Mouse (Mus musculus) liver, adult 2 months (tissue): ENCODE measurements around the gene Kif14. TPM values are rescaled to one million over a fixed set of nuclear protein-coding genes. Genes with fewer than 3 reads are reported as not detected.

ENCODE experiments used
- DNase-seq: peaks from one replicate; pipeline ENCODE4 v3.0.0-alpha.2; 2011; ENCODE audit warnings: low read depth, low spot score; ENCODE audit errors: extremely low read depth
- H3K27ac ChIP-seq: fragments of 200-500 bp; replicated peaks from 2 replicates; pipeline ENCODE4 v1.5.1; 2012; ENCODE audit warnings: low read depth, mild to moderate bottlenecking, control low read depth, inconsistent platforms, low read length; ENCODE audit not compliant: insufficient read depth
- H3K27me3 ChIP-seq: fragments of 200-500 bp; 2 replicates; pipeline ENCODE4 v1.6.1; 2012; ENCODE audit warnings: mild to moderate bottlenecking, moderate library complexity, low read length, inconsistent platforms; ENCODE audit not compliant: control insufficient read depth, insufficient read depth
- H3K36me3 ChIP-seq: fragments of 200-500 bp; 2 replicates; pipeline ENCODE4 v1.6.1; 2012; ENCODE audit warnings: low read length, inconsistent platforms; ENCODE audit not compliant: control insufficient read depth, insufficient read depth
- H3K4me1 ChIP-seq: fragments of 200-500 bp; 2 replicates; pipeline ENCODE4 v1.6.1; 2011; ENCODE audit warnings: low read length; ENCODE audit not compliant: control insufficient read depth, insufficient read depth
- H3K4me3 ChIP-seq: fragments of 200-500 bp; 2 replicates; pipeline ENCODE4 v1.5.1; 2011; ENCODE audit warnings: low read depth, mild to moderate bottlenecking, control low read depth, low read length, moderate library complexity; ENCODE audit not compliant: insufficient read depth
- H3K79me2 ChIP-seq: fragments of 200-500 bp; 2 replicates; pipeline ENCODE4 v1.6.1; 2012; ENCODE audit warnings: inconsistent platforms, mild to moderate bottlenecking, low read length, moderate library complexity; ENCODE audit not compliant: control insufficient read depth, insufficient read depth
- H3K9ac ChIP-seq: fragments of 200-500 bp; 2 replicates; pipeline ENCODE4 v1.6.1; 2012; ENCODE audit warnings: low read depth, mild to moderate bottlenecking, control low read depth, inconsistent platforms, low read length
- CTCF ChIP-seq: fragments of 200-500 bp; IDR thresholded peaks from 2 replicates; pipeline ENCODE4 v1.5.1; 2011; ENCODE audit warnings: low read depth, low read length, control low read depth
- POLR2A ChIP-seq: fragments of 200-500 bp; IDR thresholded peaks from 2 replicates; pipeline ENCODE4 v1.6.1; 2011; ENCODE audit warnings: low read length, control low read depth; ENCODE audit not compliant: insufficient read depth; ENCODE audit errors: extremely low read depth
- WGBS: fragments of 180-500 bp; shearing (Covaris S2); methylation state at CpG from one replicate; pipeline ENCODE4 v1.1.7; 2018; 5-methylcytosine and 5-hydroxymethylcytosine counted together
- polyA plus RNA-seq: library from polyadenylated mRNA; depleted of rRNA; stranded (reverse); fragments of >200 nt; gene quantifications from 2 replicates; pipeline ENCODE4 v1.2.3, GENCODE M21; 2012
- total RNA-seq: library from RNA; depleted of rRNA; stranded (reverse); fragments of >200 nt; gene quantifications from 2 replicates; pipeline ENCODE4 v1.2.3, GENCODE M21; 2014

Kif14 gene
- total and polyA plus RNA-seq, 2 experiments: 0.02 to 0.09 TPM

- peak; percentile 31 for DNase-seq
These were observed 103.1 kb downstream of the Kif14 start for GRCm38 (mm10) chr1:136569206-136569605.

DNA sequence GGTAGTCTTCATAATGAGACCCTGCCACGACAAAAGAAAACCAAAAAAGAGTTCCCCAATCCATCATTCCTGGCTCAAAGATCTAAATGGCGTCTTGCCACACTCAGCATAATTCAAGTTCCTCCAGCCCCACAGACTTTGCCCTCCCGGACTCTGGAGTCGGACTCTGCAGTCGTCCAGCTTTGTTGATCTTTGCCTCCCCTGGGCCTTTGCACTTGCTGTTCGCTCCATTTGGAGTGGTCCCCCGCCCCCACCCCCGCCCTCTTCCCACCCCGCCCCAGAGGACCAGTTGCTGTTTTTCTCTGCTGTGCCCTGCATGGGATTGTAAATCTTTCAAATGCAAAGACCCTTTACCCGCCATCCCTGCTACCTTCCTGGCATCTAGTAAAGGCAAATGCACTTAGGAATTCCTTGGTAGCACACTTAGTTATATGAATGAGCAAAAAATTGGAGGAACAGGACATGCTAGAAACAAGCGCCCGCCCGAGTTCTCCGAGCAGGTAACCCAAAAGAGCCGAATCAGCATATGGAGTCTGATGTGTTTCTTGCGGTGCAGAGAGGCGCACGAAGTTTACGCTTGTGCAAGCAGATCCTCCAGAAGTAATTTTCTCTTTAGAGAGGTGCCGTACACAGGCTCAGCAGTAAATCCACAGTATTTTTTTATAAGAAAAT, 103.6 kb downstream of the Kif14 start:
- TF ChIP-seq POLR2A (no peak), CTCF (no peak)
- peak; percentile 82 for DNase-seq

More at GRCm38 (mm10) chr1:136569206-136569605, 103.1 kb downstream of the Kif14 start:
- 76% methylated on average over 8 of the region's 8 CpGs for WGBS
- no peaks in the 10 kb centered on the region for H3K36me3 ChIP-seq
- H3K27me3 ChIP-seq: no peaks in the 10 kb centered on the region
- H3K4me3 ChIP-seq: no peak overlapping the region
- no peak for TF ChIP-seq POLR2A
- no peaks in the 10 kb centered on the region for H3K79me2 ChIP-seq
- no peak overlapping the region for H3K9ac ChIP-seq
- H3K27ac ChIP-seq: 0 out of 2 replicates have a peak overlapping the region, but pooled peaks have one; percentile 22
- H3K4me1 ChIP-seq: no peaks in the 10 kb centered on the region

DNA sequence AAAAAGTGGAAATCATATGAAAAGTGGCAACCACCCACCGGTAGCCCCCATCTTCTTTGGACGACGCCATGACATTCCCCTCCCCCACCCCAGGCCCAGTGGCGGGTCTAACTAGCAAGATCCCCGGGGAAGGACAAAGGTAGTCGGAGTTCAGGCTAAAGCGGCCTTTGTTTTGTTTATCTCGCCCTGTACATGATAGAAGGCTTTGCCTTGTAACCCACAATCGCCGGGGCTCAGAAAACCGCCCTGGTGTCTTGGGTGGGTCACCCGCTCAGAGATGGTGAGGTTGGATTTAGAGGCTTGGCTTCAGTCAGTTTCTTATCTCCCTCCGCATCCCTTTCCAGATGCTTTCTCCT, 104.1 kb downstream of the Kif14 start:
- H3K36me3 ChIP-seq: no peaks in the 10 kb centered on the region
- no peaks in the 10 kb centered on the region for H3K4me1 ChIP-seq
- WGBS: 44% methylated on average over 13 of the region's 13 CpGs
- 0 out of 2 replicates have a peak overlapping the region, but pooled peaks have one; percentile 4 for H3K27ac ChIP-seq
- no peaks in the 10 kb centered on the region for H3K27me3 ChIP-seq
- no peak overlapping the region for H3K4me3 ChIP-seq
- TF ChIP-seq CTCF (no peak), POLR2A (no peak)
- DNase-seq: no peak
- no peaks in the 10 kb centered on the region for H3K79me2 ChIP-seq
- H3K9ac ChIP-seq: no peak overlapping the region

More for the DNA sequence above, 103.6 kb downstream of the Kif14 start:
- Histone ChIP-seq H3K27me3 (no peaks in the 10 kb centered on the region), H3K79me2 (no peaks in the 10 kb centered on the region), H3K36me3 (no peaks in the 10 kb centered on the region), H3K4me3 (no peak overlapping the region), H3K4me1 (no peaks in the 10 kb centered on the region), H3K9ac (no peak overlapping the region), H3K27ac (0 out of 2 replicates have a peak overlapping the region, but pooled peaks have one; percentile 22)
- 56% methylated on average over 20 of the region's 20 CpGs for WGBS

DNA sequence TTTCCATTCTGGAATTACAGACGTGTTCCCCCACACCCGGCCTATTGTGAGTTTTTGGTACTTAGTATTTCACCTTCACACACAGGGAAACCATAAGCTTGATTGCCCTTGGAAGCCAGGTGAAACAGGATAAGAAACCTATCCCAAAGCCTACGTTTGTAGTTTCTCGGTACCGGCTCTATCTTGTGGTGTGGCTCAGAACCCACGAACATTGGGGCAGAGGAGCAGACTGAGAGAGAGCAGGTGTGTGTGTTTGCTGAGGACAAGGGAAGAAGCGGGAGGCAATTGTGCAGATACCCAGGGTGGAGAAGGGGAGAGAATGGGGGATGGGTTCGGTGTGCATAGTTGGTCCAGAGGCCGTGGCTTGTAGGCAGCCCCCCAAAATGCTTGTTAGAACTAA, 104.8 kb downstream of the Kif14 start:
- Histone ChIP-seq H3K27me3 (no peaks in the 10 kb centered on the region), H3K79me2 (no peaks in the 10 kb centered on the region), H3K36me3 (no peaks in the 10 kb centered on the region), H3K9ac (no peak overlapping the region), H3K4me1 (no peaks in the 10 kb centered on the region), H3K4me3 (no peak overlapping the region), H3K27ac (no peak overlapping the region)
- 94% methylated on average over 9 of the region's 9 CpGs for WGBS
- TF ChIP-seq CTCF (no peak), POLR2A (no peak)
- no peak for DNase-seq

DNA sequence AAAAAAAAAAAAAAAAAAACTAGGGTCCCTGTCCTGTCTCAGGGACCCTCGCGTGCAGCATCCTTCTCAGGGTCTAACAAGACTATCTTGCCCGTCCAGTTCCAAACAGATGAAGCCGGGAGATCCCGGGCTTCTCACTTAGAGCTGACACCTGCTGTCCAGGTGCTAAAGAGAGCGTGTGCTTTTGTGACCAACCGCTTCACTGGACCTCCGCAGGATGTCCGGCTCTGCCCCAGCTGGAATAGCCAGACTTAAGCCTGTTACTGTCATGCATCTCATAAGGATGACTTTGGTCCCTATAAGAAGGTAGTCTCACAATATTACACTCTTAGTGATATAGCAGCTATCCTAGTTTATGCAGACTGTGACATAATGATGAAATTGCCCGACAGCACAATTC, 105.4 kb downstream of the Kif14 start:
- no peak overlapping the region for H3K9ac ChIP-seq
- H3K4me3 ChIP-seq: no peak overlapping the region
- no peaks in the 10 kb centered on the region for H3K27me3 ChIP-seq
- no peak for TF ChIP-seq POLR2A
- WGBS: 96% methylated on average over 10 of the region's 10 CpGs
- no peak overlapping the region for H3K27ac ChIP-seq
- H3K4me1 ChIP-seq: no peaks in the 10 kb centered on the region
- H3K79me2 ChIP-seq: no peaks in the 10 kb centered on the region
- no peak for DNase-seq
- H3K36me3 ChIP-seq: no peaks in the 10 kb centered on the region

- no peak overlapping the region for H3K27ac ChIP-seq
- H3K4me1 ChIP-seq: no peaks in the 10 kb centered on the region; the same call in 1 of the 2 replicates
- no peak for DNase-seq
- no peaks in the 10 kb centered on the region for H3K36me3 ChIP-seq
- no peak for TF ChIP-seq CTCF
- no peak for TF ChIP-seq POLR2A
- WGBS: 36% methylated on average over 16 of the region's 16 CpGs
- no peaks in the 10 kb centered on the region for H3K27me3 ChIP-seq
- H3K9ac ChIP-seq: no peak overlapping the region
- H3K79me2 ChIP-seq: no peaks in the 10 kb centered on the region
- H3K4me3 ChIP-seq: no peak overlapping the region
These were observed 111.9 kb downstream of the Kif14 start for GRCm38 (mm10) chr1:136577890-136578663.
